Comparison of ENCODE assay signal across 23 mouse cellular contexts in genomic region chr9:15802413-15803027, GRCm38 (mm10).
A peak's percentile ranks its signal among the peaks of the same experiment; 100 is the strongest.
DNase-seq lines count a peak whose midpoint lies in the region; TF ChIP-seq lines count a peak whose summit lies in the region.
"Had no signal": no experiment of that assay in that cellular context is flagged by ENCODE, and none has a peak within 500 bp of the region (broad histone marks: within the 10 kb centered on the region; RNA-seq: fewer than 3 reads in every experiment).

No protein-coding gene starts in this region.

- 0 out of 2 replicates have a peak, but pooled peaks cover 2% of the 10 kb centered on the region for H3K9me3 ChIP-seq in MEL (replicated peaks; ENCODE audit: insufficient read depth, low read length)
- no peaks in the 10 kb centered on the region for H3K9me3 ChIP-seq in limb, embryonic 10.5 days (replicated peaks)
- H3K9me3 ChIP-seq: embryonic facial prominence, embryonic 13.5 days; embryonic facial prominence, embryonic 15.5 days; forebrain, embryonic 10.5 days; forebrain, embryonic 12.5 days; G1E had no signal

- H3K9ac ChIP-seq in MEL (ENCODE audit: control insufficient read depth, low read depth, low read length, poor library complexity, severe bottlenecking): no peak overlapping the region
- H3K9ac ChIP-seq: embryonic facial prominence, embryonic 13.5 days; embryonic facial prominence, embryonic 15.5 days; forebrain, embryonic 12.5 days had no signal

- no peak for TF ChIP-seq RAD21 in MEL (IDR thresholded peaks at IDR 0.05; ENCODE audit: low read depth, low read length)

- no peak overlapping the region for H3K27ac ChIP-seq in layer of hippocampus, adult 2 months
- peak overlapping the region; percentile 15; the same call in 1 of the 2 replicates for H3K27ac ChIP-seq in MEL (ENCODE audit: control insufficient read depth, low read depth, low read length)
- no peak overlapping the region for H3K27ac ChIP-seq in limb, embryonic 10.5 days
- H3K27ac ChIP-seq: embryonic facial prominence, embryonic 13.5 days; embryonic facial prominence, embryonic 15.5 days; forebrain, embryonic 10.5 days; forebrain, embryonic 12.5 days had no signal

- peak in 1 of 2 experiments; percentile 42; a peak in 1 of 4 replicates for TF ChIP-seq EP300 in MEL (IDR thresholded peaks at IDR 0.05; ENCODE audit: low read depth in 1 of 2, low read length in 2 of 2)

- peaks cover 0 to 3% of the 10 kb centered on the region in 2 experiments; a peak in 1 of 4 replicates for H3K4me1 ChIP-seq in MEL (ENCODE audit: control insufficient read depth in 1 of 2, insufficient read depth in 2 of 2, low read length in 2 of 2)
- H3K4me1 ChIP-seq in limb, embryonic 10.5 days: no peaks in the 10 kb centered on the region
- H3K4me1 ChIP-seq: embryonic facial prominence, embryonic 13.5 days; embryonic facial prominence, embryonic 15.5 days; forebrain, embryonic 10.5 days; forebrain, embryonic 12.5 days had no signal

- no peak overlapping the region for H3K4me3 ChIP-seq in layer of hippocampus, adult 2 months
- H3K4me3 ChIP-seq in MEL (ENCODE audit: control insufficient read depth in 1 of 2, insufficient read depth in 1 of 2, low read depth in 2 of 2, low read length in 2 of 2): peak overlapping the region in 1 of 2 experiments; percentile 30; a peak in 1 of 4 replicates
- no peak overlapping the region for H3K4me3 ChIP-seq in limb, embryonic 10.5 days
- H3K4me3 ChIP-seq: embryonic facial prominence, embryonic 13.5 days; embryonic facial prominence, embryonic 15.5 days; erythroblast, embryonic 14.5 days; forebrain, embryonic 10.5 days; forebrain, embryonic 12.5 days had no signal

- peak; percentile 16; the same call in 1 of the 2 replicates for TF ChIP-seq CTCF in layer of hippocampus, adult 2 months (conservative IDR thresholded peaks at IDR 0.05)
- no peak for TF ChIP-seq CTCF in MEL (IDR thresholded peaks at IDR 0.05 in 2 of 3, conservative IDR thresholded peaks at IDR 0.05 in 1 of 3; ENCODE audit: control insufficient read depth in 1 of 3, insufficient read depth in 1 of 3, low read depth in 2 of 3, low read length in 3 of 3, poor library complexity in 1 of 3, severe bottlenecking in 1 of 3)

- no peaks in the 10 kb centered on the region for H3K79me2 ChIP-seq in MEL (ENCODE audit: control insufficient read depth, insufficient read depth, low read length, poor library complexity)

- no peak for DNase-seq in layer of hippocampus, adult 2 months (ENCODE audit: low spot score in 2 of 2)
- DNase-seq in layer of hippocampus, adult 9-10 months (ENCODE audit: low spot score): no peak
- DNase-seq in A20 (ENCODE audit: low read depth, low spot score) (peak; percentile 4), MEL (ENCODE audit: low read depth, low spot score) (peak; percentile 45)
- DNase-seq in left cerebral cortex, adult 9 months (ENCODE audit: low spot score in 2 of 2): no peak
- no peak for DNase-seq in embryo, embryonic 10 days (ENCODE audit: low spot score)
- no peak for DNase-seq in limb, embryonic 10.5 days (ENCODE audit: low spot score)
- DNase-seq: adrenal gland, adult 2 months; adrenal gland, postnatal 10 days; adrenal gland, postnatal 25 days; cerebellum, adult 11 months; cerebellum, adult 18-20 months; cerebellum, adult 8-10 months; cerebellum, adult 9-11 months; cerebellum, postnatal 14 days; cerebellum, postnatal 36 days; embryo, embryonic 11 days had no signal

- no peaks in the 10 kb centered on the region for H3K27me3 ChIP-seq in MEL (ENCODE audit: control insufficient read depth in 1 of 2, insufficient read depth in 2 of 2, low read length in 2 of 2)
- H3K27me3 ChIP-seq in limb, embryonic 10.5 days (ENCODE audit: low read depth, poor library complexity, severe bottlenecking): no peaks in the 10 kb centered on the region
- H3K27me3 ChIP-seq: embryonic facial prominence, embryonic 13.5 days; embryonic facial prominence, embryonic 15.5 days; forebrain, embryonic 12.5 days had no signal

- no peaks in the 10 kb centered on the region for H3K36me3 ChIP-seq in MEL (ENCODE audit: control insufficient read depth in 1 of 2, insufficient read depth in 2 of 2, low read length in 2 of 2)
- no peaks in the 10 kb centered on the region for H3K36me3 ChIP-seq in limb, embryonic 10.5 days
- H3K36me3 ChIP-seq: embryonic facial prominence, embryonic 13.5 days; embryonic facial prominence, embryonic 15.5 days; forebrain, embryonic 10.5 days; forebrain, embryonic 12.5 days; G1E had no signal

- TF ChIP-seq POLR2A in MEL (IDR thresholded peaks at IDR 0.05; ENCODE audit: control insufficient read depth in 1 of 2, insufficient read depth in 1 of 2, low read depth in 1 of 2, low read length in 2 of 2, poor library complexity in 1 of 2): no peak

TF ChIP-seq in MEL, 35 proteins besides CTCF, POLR2A, EP300 and RAD21:
- TF ChIP-seq ETS1 (IDR thresholded peaks at IDR 0.05; ENCODE audit: low read depth, low read length) (peak; percentile 35; the same call in 1 of the 2 replicates), TCF12 (IDR thresholded peaks at IDR 0.05; ENCODE audit: low read depth, low read length) (peak; percentile 42; the same call in 1 of the 2 replicates), MXI1 (IDR thresholded peaks at IDR 0.05; ENCODE audit: low read depth, low read length) (peak; percentile 48; the same call in 1 of the 2 replicates), RCOR1 (IDR thresholded peaks at IDR 0.05; ENCODE audit: low read depth, low read length) (no peak), MEF2A (IDR thresholded peaks at IDR 0.05; ENCODE audit: extremely low read depth, insufficient replicate concordance, low read depth, low read length, poor library complexity, severe bottlenecking) (peak; percentile 55; the same call in 1 of the 2 replicates)
TF ChIP-seq in MEL: peak in this region for 4.

Comparison
In these comparisons a context has a peak if more than half of its experiments do, and no peak if none do; other contexts are left out.
1. DNase-seq: peak in A20 (single experiment) and MEL (single experiment); none in layer of hippocampus, adult 2 months (0 of 2), layer of hippocampus, adult 9-10 months (single experiment), left cerebral cortex, adult 9 months (0 of 2), embryo, embryonic 10 days (single experiment) and limb, embryonic 10.5 days (single experiment).